Mouse (Mus musculus) large intestine, adult 2 months (tissue): ENCODE data around the gene Ric1. TPM values are rescaled to one million over a fixed set of nuclear protein-coding genes. Genes with fewer than 3 reads are reported as not detected.

ENCODE experiments used
- DNase-seq: peaks from one replicate; pipeline ENCODE4 v3.0.0-alpha.2; 2012; ENCODE audit warnings: low read depth, low spot score
- WGBS: fragments of 180-500 bp; shearing (Covaris S2); methylation state at CpG from one replicate; pipeline ENCODE4 v1.1.7; 2018; 5-methylcytosine and 5-hydroxymethylcytosine counted together
- polyA plus RNA-seq: library from polyadenylated mRNA; depleted of rRNA; stranded (reverse); fragments of >200 nt; gene quantifications from 2 replicates; pipeline ENCODE4 v1.2.3, GENCODE M21; 2012

Gene Ric1
- polyA plus RNA-seq, 1 experiment: 4.9 TPM

- no peak for DNase-seq
- WGBS: 69% methylated on average over 6 of the region's 6 CpGs
These were observed 26.0 kb upstream of the Ric1 start for GRCm38 (mm10) chr19:29496001-29496597.

GRCm38 (mm10) chr19:29496786-29497557, 25.1 kb upstream of the Ric1 start:
- no peak for DNase-seq
- WGBS: 57% methylated on average over 7 of the region's 7 CpGs

GRCm38 (mm10) chr19:29497874-29498273, 24.2 kb upstream of the Ric1 start:
- 72% methylated on average over 7 of the region's 7 CpGs for WGBS
- no peak for DNase-seq

- 77% methylated on average over 6 of the region's 6 CpGs for WGBS
- DNase-seq: no peak
These were observed 23.1 kb upstream of the Ric1 start for GRCm38 (mm10) chr19:29498842-29499456.

- no peak for DNase-seq
- WGBS: 63% methylated on average over 1 of the region's 1 CpGs
These were observed 21.7 kb upstream of the Ric1 start for GRCm38 (mm10) chr19:29500333-29500732.

- DNase-seq: no peak
- WGBS: 41% methylated on average over 11 of the region's 11 CpGs
These were observed 21.0 kb upstream of the Ric1 start for GRCm38 (mm10) chr19:29501106-29501505.

GRCm38 (mm10) chr19:29501507-29501906, 20.6 kb upstream of the Ric1 start:
- 5% methylated on average over 6 of the region's 6 CpGs for WGBS

GRCm38 (mm10) chr19:29504131-29504530, 18.0 kb upstream of the Ric1 start:
- WGBS: 88% methylated on average over 2 of the region's 2 CpGs
- no peak for DNase-seq

More at GRCm38 (mm10) chr19:29501507-29501906, 20.6 kb upstream of the Ric1 start:
- DNase-seq: peak; percentile 73

GRCm38 (mm10) chr19:29505617-29506016, 16.5 kb upstream of the Ric1 start:
- no peak for DNase-seq
- 65% methylated on average over 7 of the region's 7 CpGs for WGBS

- WGBS: 65% methylated on average over 7 of the region's 7 CpGs
- DNase-seq: no peak
These were observed 13.9 kb upstream of the Ric1 start for GRCm38 (mm10) chr19:29508208-29508607.

- DNase-seq: no peak
- 82% methylated on average over 7 of the region's 7 CpGs for WGBS
These were observed 12.2 kb upstream of the Ric1 start for GRCm38 (mm10) chr19:29509857-29510256.

- WGBS: 41% methylated on average over 2 of the region's 2 CpGs
These were observed 10.3 kb upstream of the Ric1 start for GRCm38 (mm10) chr19:29511826-29512225.

GRCm38 (mm10) chr19:29513111-29513766, 8.8 kb upstream of the Ric1 start:
- no peak for DNase-seq
- 50% methylated on average over 2 of the region's 2 CpGs for WGBS

More at GRCm38 (mm10) chr19:29511826-29512225, 10.3 kb upstream of the Ric1 start:
- no peak for DNase-seq

GRCm38 (mm10) chr19:29514130-29514529, 8.0 kb upstream of the Ric1 start:
- 95% methylated on average over 3 of the region's 3 CpGs for WGBS
- DNase-seq: no peak

GRCm38 (mm10) chr19:29515386-29515785, 6.7 kb upstream of the Ric1 start:
- 96% methylated on average over 3 of the region's 3 CpGs for WGBS
- DNase-seq: no peak

GRCm38 (mm10) chr19:29515991-29516390, 6.1 kb upstream of the Ric1 start:
- 83% methylated on average over 10 of the region's 10 CpGs for WGBS
- no peak for DNase-seq

GRCm38 (mm10) chr19:29518409-29518808, 3.7 kb upstream of the Ric1 start:
- WGBS: 71% methylated on average over 7 of the region's 7 CpGs

GRCm38 (mm10) chr19:29518922-29519321, 3.2 kb upstream of the Ric1 start:
- WGBS: 74% methylated on average over 4 of the region's 4 CpGs
- no peak for DNase-seq

More at GRCm38 (mm10) chr19:29518409-29518808, 3.7 kb upstream of the Ric1 start:
- no peak for DNase-seq

GRCm38 (mm10) chr19:29520996-29521560, 1.0 kb upstream of the Ric1 start:
- no peak for DNase-seq
- WGBS: 23% methylated on average over 10 of the region's 10 CpGs
